Mouse (Mus musculus) hindbrain, embryonic 12.5 days (tissue): Measurements from ENCODE around the gene Ntrk2. TPM values are rescaled to one million over a fixed set of nuclear protein-coding genes. Genes with fewer than 3 reads are reported as not detected.
A peak's percentile ranks its signal among the peaks of the same experiment; 100 is the strongest.
"Not testable (repeated sequence)": the region's sequence is repeated elsewhere in the genome, so short reads cannot be mapped to it uniquely, and the experiment has no call there.

ENCODE experiments used
- ATAC-seq: fragments of 200-750 bp; cut with Nextera tagmentation; 2 replicates; pipeline ENCODE4 v1.8.0; 2017; ENCODE audit warnings: moderate TSS enrichment; ENCODE audit not compliant: low FRiP score
- H3K27ac ChIP-seq: fragments of 300-500 bp; sonication (generic); 2 replicates; pipeline ENCODE4 v1.5.1; 2016; ENCODE audit warnings: mild to moderate bottlenecking
- H3K27me3 ChIP-seq: fragments of 300-500 bp; sonication (generic); 2 replicates; pipeline ENCODE4 v1.6.1; 2016; ENCODE audit warnings: mild to moderate bottlenecking
- H3K36me3 ChIP-seq: fragments of 300-500 bp; sonication (generic); 2 replicates; pipeline ENCODE4 v1.6.1; 2016; ENCODE audit warnings: mild to moderate bottlenecking
- H3K4me1 ChIP-seq: fragments of 300-500 bp; sonication (generic); 2 replicates; pipeline ENCODE4 v1.6.1; 2016
- H3K4me2 ChIP-seq: fragments of 300-500 bp; sonication (generic); replicated peaks from 2 replicates; pipeline ENCODE4 v1.6.1; 2016; ENCODE audit warnings: mild to moderate bottlenecking
- H3K4me3 ChIP-seq: fragments of 300-500 bp; sonication (generic); 2 replicates; pipeline ENCODE4 v1.5.1; 2016; ENCODE audit warnings: mild to moderate bottlenecking
- H3K9ac ChIP-seq: fragments of 300-500 bp; sonication (generic); 2 replicates; pipeline ENCODE4 v1.6.1; 2016; ENCODE audit warnings: mild to moderate bottlenecking, moderate library complexity
- H3K9me3 ChIP-seq: fragments of 300-500 bp; sonication (generic); replicated peaks from 2 replicates; pipeline ENCODE4 v1.6.1; 2016; ENCODE audit warnings: mild to moderate bottlenecking
- WGBS: fragments of 180-500 bp; shearing (Covaris S2); methylation state at CpG from one replicate; pipeline ENCODE4 v1.1.7; 2016; 5-methylcytosine and 5-hydroxymethylcytosine counted together
- polyA plus RNA-seq: library from polyadenylated mRNA; unstranded; fragments of >200 nt; fragmentation: Nextera tagmentation; extraction: Ambion mirVana; gene quantifications from 2 replicates; pipeline ENCODE4 v1.2.1, GENCODE M21; 2016

The Ntrk2 gene
- polyA plus RNA-seq, 1 experiment from 2014 or later = 71.2 TPM

- no peak for ATAC-seq
- H3K4me3 ChIP-seq = no peak overlapping the region
- H3K36me3 ChIP-seq = no peaks in the 10 kb centered on the region
- peak overlapping the region; percentile 23 for H3K27ac ChIP-seq
- 82% methylated on average over 6 of the region's 6 CpGs for WGBS
- H3K4me2 ChIP-seq = no peak overlapping the region
- no peaks in the 10 kb centered on the region for H3K27me3 ChIP-seq
- H3K9ac ChIP-seq = no peak overlapping the region
- peaks cover 4% of the 10 kb centered on the region; the same call in 1 of the 2 replicates for H3K4me1 ChIP-seq
- H3K9me3 ChIP-seq = no peaks in the 10 kb centered on the region
Observed at GRCm38 (mm10) chr13:59030574-59030973, 224.2 kb downstream of the Ntrk2 start.

GRCm38 (mm10) chr13:59040156-59040915 lies 234.0 kb downstream of the Ntrk2 start:
- Histone ChIP-seq H3K36me3 (no peaks in the 10 kb centered on the region), H3K9ac (no peak overlapping the region), H3K9me3 (no peaks in the 10 kb centered on the region), H3K27ac (peak overlapping the region; percentile 90), H3K4me1 (peaks cover 23% of the 10 kb centered on the region), H3K27me3 (no peaks in the 10 kb centered on the region), H3K4me2 (peak overlapping the region; percentile 31), H3K4me3 (no peak overlapping the region)
- peak; percentile 62 for ATAC-seq
- WGBS = 41% methylated on average over 16 of the region's 16 CpGs

DNA sequence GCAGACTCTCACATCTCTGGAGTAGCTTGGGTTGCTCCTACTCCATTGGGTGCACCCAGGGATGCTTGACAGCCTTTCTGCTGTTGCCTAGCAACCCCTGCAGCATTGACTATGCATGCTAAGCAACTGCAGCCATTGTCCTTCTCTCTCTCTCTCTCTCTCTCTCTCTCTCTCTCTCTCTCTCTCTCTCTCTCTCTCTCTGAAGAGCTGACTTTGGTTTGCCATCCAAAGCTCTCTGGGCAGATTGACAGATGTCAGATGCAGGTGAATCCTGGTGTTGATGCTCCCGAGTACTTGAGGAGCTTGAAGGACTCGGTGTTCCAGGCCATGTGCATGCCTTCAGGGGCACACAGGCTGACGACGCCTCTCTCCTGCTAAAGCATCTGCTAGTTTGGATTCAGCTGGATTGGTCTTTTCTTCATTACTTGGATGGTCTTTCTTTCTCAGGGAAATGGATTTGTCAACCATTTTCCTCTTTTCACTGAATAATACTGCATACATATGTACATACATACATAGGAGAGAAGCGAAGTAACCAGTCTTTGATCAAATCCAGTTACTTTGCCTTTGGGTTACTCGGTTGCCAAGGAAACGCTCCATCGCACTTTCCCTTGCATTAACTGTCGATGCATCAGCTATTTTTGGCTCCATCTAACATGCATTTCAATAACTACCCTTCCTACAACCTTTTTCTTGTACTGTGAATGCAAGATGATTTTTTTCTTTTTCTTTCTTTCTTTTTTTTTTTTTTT lies 234.8 kb downstream of the Ntrk2 start:
- peaks cover 23% of the 10 kb centered on the region for H3K4me1 ChIP-seq
- no peak overlapping the region for H3K9ac ChIP-seq
- peak; percentile 99 for ATAC-seq
- H3K27me3 ChIP-seq = no peaks in the 10 kb centered on the region
- WGBS = 30% methylated on average over 9 of the region's 9 CpGs
- peak overlapping the region; percentile 90 for H3K27ac ChIP-seq
- no peaks in the 10 kb centered on the region for H3K9me3 ChIP-seq
- H3K4me2 ChIP-seq = peak overlapping the region; percentile 31
- no peaks in the 10 kb centered on the region for H3K36me3 ChIP-seq
- H3K4me3 ChIP-seq = no peak overlapping the region

GRCm38 (mm10) chr13:59052188-59052587 lies 245.8 kb downstream of the Ntrk2 start:
- Histone ChIP-seq H3K27me3 (no peaks in the 10 kb centered on the region), H3K36me3 (no peaks in the 10 kb centered on the region), H3K4me2 (no peak overlapping the region), H3K4me1 (no peaks in the 10 kb centered on the region), H3K9ac (no peak overlapping the region), H3K27ac (no peak overlapping the region), H3K9me3 (no peaks in the 10 kb centered on the region), H3K4me3 (no peak overlapping the region)
- 72% methylated on average over 4 of the region's 4 CpGs for WGBS
- no peak for ATAC-seq

- 81% methylated on average over 8 of the region's 8 CpGs for WGBS
- H3K27me3 ChIP-seq, H3K9me3 ChIP-seq, H3K27ac ChIP-seq, H3K4me3 ChIP-seq, ATAC-seq, H3K9ac ChIP-seq, H3K36me3 ChIP-seq, H3K4me2 ChIP-seq, H3K4me1 ChIP-seq: not testable (repeated sequence)
Observed at GRCm38 (mm10) chr13:59054331-59054730, 248.0 kb downstream of the Ntrk2 start.

DNA sequence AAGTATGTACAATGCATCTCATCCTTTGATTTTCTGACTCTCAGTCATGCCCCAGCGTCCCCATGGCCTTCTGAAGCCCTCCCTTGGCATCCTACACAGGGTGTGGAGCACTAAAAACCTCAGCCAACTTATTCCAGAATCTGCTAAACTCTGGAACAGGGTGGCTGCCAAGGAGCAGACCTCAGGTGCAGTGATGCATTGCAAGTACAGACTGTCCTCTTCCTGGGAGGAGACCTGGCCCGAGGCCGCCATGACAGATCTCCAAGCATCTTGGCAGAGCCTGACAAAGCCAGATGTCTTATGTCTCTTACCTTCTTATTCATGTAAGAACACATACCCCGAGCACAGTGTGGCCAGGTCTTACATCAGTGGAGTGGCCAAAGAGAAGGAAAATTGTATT lies 250.5 kb downstream of the Ntrk2 start:
- Histone ChIP-seq H3K27me3 (no peaks in the 10 kb centered on the region), H3K4me1 (0 out of 2 replicates have a peak, but pooled peaks cover 5% of the 10 kb centered on the region), H3K27ac (no peak overlapping the region), H3K36me3 (0 out of 2 replicates have a peak, but pooled peaks cover 4% of the 10 kb centered on the region), H3K4me3 (no peak overlapping the region), H3K9me3 (0 out of 2 replicates have a peak, but pooled peaks cover 4% of the 10 kb centered on the region), H3K4me2 (no peak overlapping the region), H3K9ac (no peak overlapping the region)
- 87% methylated on average over 4 of the region's 4 CpGs for WGBS
- no peak for ATAC-seq

DNA sequence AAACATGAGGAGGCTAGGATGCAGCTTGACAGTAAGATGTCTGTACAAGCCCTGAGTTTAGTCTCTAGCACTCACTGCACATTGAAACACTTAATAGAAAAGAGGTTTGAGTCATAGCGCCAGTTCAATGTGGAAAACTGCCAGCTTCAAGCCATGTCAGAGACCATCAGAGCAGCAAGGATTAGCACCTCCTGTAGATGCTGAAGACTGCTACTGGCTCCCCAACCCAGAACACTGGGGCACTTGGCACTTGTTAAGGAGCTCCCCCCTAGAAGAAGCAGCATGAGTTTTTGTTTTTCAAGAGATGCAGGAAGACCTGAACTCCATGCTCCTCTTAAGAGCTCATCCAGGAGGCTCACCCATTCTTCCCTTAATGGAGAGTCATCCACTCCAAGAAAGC lies 251.5 kb downstream of the Ntrk2 start:
- 0 out of 2 replicates have a peak, but pooled peaks cover 4% of the 10 kb centered on the region for H3K9me3 ChIP-seq
- H3K4me2 ChIP-seq = no peak overlapping the region
- WGBS = 76% methylated on average over 1 of the region's 1 CpGs
- no peak for ATAC-seq
- no peak overlapping the region for H3K9ac ChIP-seq
- H3K36me3 ChIP-seq = 0 out of 2 replicates have a peak, but pooled peaks cover 4% of the 10 kb centered on the region
- no peak overlapping the region for H3K4me3 ChIP-seq
- no peak overlapping the region for H3K27ac ChIP-seq
- no peaks in the 10 kb centered on the region for H3K27me3 ChIP-seq
- H3K4me1 ChIP-seq = 0 out of 2 replicates have a peak, but pooled peaks cover 5% of the 10 kb centered on the region

DNA sequence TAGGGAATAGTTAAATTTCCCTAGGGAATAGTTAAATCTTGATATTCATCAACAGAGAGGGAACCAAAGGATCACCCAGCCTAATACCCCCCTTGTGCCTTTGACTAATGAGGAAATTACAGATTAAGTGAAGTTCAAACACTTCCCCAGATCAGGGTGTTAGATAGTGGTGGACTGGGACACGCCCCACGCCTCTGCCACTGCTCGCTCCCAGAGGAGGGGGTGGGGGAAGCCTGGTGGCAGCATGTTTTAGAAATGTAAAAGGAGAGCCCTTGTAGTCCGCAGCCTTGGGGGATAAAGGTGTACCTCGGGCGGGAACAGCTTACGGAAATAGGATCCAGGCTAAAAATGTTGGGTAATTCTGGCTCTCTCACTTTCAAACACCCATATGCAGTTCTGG lies 252.7 kb downstream of the Ntrk2 start:
- Histone ChIP-seq H3K9me3 (0 out of 2 replicates have a peak, but pooled peaks cover 4% of the 10 kb centered on the region), H3K27me3 (no peaks in the 10 kb centered on the region), H3K4me2 (no peak overlapping the region), H3K4me1 (0 out of 2 replicates have a peak, but pooled peaks cover 5% of the 10 kb centered on the region), H3K9ac (no peak overlapping the region), H3K36me3 (0 out of 2 replicates have a peak, but pooled peaks cover 4% of the 10 kb centered on the region), H3K4me3 (no peak overlapping the region), H3K27ac (no peak overlapping the region)
- 37% methylated on average over 7 of the region's 7 CpGs for WGBS
- no peak for ATAC-seq

DNA sequence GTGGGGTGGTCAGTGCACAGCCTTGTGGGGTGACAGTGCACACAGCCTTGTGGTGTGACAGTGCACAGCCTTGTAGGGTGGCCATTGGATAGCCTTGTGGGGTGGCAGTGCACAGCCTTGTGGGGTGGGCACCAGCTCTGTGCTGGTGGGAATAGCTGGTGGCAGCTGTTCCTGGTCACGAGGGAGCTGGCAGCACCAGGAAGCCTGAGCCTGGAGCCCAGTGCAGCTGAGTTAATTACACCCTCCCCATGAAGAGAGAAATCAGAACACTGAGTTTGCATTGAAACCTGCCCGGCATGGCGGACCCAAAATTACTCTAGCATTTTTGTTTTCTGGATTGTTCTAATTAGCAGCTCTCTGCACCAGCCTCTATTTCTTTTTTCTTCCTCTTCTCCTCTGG lies 259.3 kb downstream of the Ntrk2 start:
- H3K27ac ChIP-seq = no peak overlapping the region
- H3K4me1 ChIP-seq = no peaks in the 10 kb centered on the region
- WGBS = 81% methylated on average over 3 of the region's 3 CpGs
- ATAC-seq = no peak
- peaks cover 4% of the 10 kb centered on the region; the same call in 1 of the 2 replicates for H3K27me3 ChIP-seq
- no peak overlapping the region for H3K4me3 ChIP-seq
- no peak overlapping the region for H3K9ac ChIP-seq
- H3K36me3 ChIP-seq = no peaks in the 10 kb centered on the region
- no peaks in the 10 kb centered on the region for H3K9me3 ChIP-seq
- no peak overlapping the region for H3K4me2 ChIP-seq

DNA sequence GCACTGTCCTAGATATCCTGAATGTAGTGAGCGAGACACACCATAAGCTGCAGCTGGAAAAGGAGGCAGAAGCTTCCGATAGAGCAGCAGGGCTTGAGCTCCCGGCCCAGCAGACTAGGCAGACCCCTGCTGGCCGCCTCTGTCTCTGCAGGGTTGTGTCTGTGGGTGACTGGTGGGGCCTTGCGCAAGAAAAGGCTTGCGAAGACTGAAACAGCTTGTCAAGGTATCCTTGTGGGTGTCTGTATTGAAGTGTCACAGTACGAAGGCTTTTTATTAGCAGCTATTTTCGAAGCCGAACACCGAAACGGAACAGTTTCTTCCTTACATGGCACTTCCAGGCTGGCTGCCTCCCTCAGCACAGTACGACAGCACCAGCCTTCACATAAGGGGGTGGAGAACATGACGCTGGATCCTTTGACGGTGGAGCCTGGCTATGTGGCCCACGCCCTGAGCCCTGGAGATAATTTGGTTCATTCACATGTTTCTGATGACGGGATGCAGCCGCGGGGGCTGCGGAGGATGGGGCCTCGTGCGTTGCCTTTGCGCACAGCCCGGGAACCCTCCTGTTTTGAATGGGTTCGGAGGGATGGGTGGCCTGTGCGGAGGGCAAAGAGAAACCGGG lies 267.4 kb downstream of the Ntrk2 start:
- 25% methylated on average over 26 of the region's 26 CpGs for WGBS
- ATAC-seq = peak; percentile 91
- H3K27me3 ChIP-seq = peaks cover 16% of the 10 kb centered on the region
- H3K36me3 ChIP-seq = no peaks in the 10 kb centered on the region
- H3K4me1 ChIP-seq = peaks cover 6% of the 10 kb centered on the region
- peak overlapping the region; percentile 38; the same call in 1 of the 2 replicates for H3K9ac ChIP-seq
- H3K4me3 ChIP-seq = no peak overlapping the region
- H3K9me3 ChIP-seq = no peaks in the 10 kb centered on the region
- peak overlapping the region; percentile 41 for H3K4me2 ChIP-seq
- peak overlapping the region; percentile 17; the same call in 1 of the 2 replicates for H3K27ac ChIP-seq

DNA sequence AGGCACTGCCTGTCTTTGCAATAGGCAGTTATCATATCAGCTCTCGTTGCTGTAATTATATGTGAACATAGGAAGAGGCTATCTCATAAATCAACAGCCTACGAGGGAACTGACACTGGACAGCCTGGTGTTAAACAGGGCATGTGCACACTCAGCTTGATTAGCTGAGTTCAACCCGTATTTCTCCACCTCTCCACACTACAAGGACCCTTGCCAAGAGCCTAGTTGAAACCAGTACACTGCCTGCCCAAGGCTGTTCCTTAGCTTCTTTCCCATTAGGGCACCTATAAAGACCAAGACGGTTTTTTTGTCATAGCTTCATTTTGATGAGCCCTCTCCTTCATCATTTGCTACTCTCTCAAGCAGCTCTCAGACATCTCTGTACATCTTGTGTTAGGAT lies 270.1 kb downstream of the Ntrk2 start:
- peaks cover 12% of the 10 kb centered on the region; the same call in 1 of the 2 replicates for H3K27me3 ChIP-seq
- peaks cover 19% of the 10 kb centered on the region for H3K4me1 ChIP-seq
- H3K9ac ChIP-seq = no peak overlapping the region
- H3K36me3 ChIP-seq = no peaks in the 10 kb centered on the region
- no peak overlapping the region for H3K4me3 ChIP-seq
- ATAC-seq = no peak
- no peak overlapping the region for H3K27ac ChIP-seq
- H3K9me3 ChIP-seq = no peaks in the 10 kb centered on the region
- no peak overlapping the region for H3K4me2 ChIP-seq
- 73% methylated on average over 4 of the region's 4 CpGs for WGBS
